Mouse (Mus musculus): ENCODE results near the gene Ube2g1. TPM values are rescaled to one million over a fixed set of nuclear protein-coding genes. Genes with fewer than 3 reads are reported as not detected.

Gene Ube2g1
- total and polyA plus RNA-seq, 3 experiments = 14.0 to 65.0 (median 53.8) TPM

DNA sequence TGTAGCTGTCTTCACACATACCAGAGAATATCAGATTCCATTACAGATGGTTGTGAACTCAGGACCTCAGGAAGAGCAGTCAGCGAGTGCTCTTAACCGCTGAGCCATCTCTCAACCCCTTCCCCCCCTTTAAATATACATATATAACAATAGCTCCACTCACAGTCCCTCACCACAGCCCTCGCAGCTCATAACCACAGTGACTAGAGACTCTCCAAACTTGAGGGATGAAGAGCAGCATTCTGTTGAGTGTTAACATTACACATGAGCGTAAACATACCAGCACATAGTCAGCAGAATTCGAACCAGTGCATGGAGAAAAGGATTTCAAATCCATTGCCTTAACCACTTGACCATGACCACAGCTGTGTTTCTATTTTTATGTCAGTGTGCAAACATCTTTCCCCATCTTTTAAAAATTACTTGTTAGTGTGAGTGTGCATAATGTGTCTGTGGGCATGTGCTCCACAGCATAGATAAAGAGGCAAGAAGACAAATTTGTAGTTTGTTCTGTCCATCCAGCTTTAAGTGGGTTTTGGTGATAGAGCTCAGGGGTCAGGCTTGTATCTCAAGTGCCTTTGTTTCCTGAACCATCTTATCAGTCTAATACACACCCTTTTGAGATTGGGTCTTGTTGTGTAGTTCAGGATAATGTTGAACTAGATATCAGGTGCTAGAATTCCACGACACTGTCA is 64.4 kb downstream of the Ube2g1 start:
- Histone ChIP-seq H3K4me1 (ENCODE audit: control insufficient read depth, insufficient read depth, low read length) (peaks cover 1% of the 10 kb centered on the region; the same call in 1 of the 2 replicates), H3K9ac (ENCODE audit: low read depth, low read length) (no peak overlapping the region), H3K27ac (no peak overlapping the region), H3K4me3 (no peak overlapping the region), H3K27me3 (ENCODE audit: control insufficient read depth, insufficient read depth, low read length) (no peaks in the 10 kb centered on the region), H3K79me2 (replicated peaks; ENCODE audit: control insufficient read depth, insufficient read depth, low read length) (no peaks in the 10 kb centered on the region; the same call in 1 of the 2 replicates), H3K36me3 (ENCODE audit: control insufficient read depth, insufficient read depth, low read length) (peaks cover 4% of the 10 kb centered on the region; the same call in 1 of the 2 replicates)
- no peak for TF ChIP-seq CTCF (IDR thresholded peaks at IDR 0.05)
- no peak for TF ChIP-seq POLR2A (IDR thresholded peaks at IDR 0.05; ENCODE audit: insufficient read depth, low read depth, low read length)
- TF ChIP-seq EP300 (IDR thresholded peaks at IDR 0.05; ENCODE audit: insufficient read depth, low read depth, low read length) = no peak
- DNase-seq = no peak
- 73% methylated on average over 6 of the region's 6 CpGs for WGBS
- intact Hi-C loops (cut with DNase I) = no loop called here

DNA sequence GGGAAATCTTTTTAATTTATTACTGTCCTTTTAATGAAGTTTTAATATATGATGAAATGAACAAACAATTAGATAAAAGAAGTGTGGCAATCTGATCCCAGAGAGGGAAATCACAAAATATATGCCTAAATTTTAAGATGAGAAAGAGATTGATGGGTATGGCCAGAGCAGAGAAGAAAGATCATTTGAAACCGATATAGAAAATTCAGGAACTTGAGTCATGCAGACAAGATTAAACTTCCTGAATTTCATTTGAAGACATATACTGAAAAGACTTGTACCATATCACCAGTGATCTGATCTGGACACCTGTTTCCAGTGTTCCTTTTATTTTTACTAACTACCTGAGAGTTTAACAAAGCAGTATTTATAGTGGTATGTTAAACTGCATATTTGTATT is 65.4 kb downstream of the Ube2g1 start:
- Histone ChIP-seq H3K79me2 (replicated peaks; ENCODE audit: control insufficient read depth, insufficient read depth, low read length) (no peaks in the 10 kb centered on the region), H3K4me3 (no peak overlapping the region), H3K27me3 (ENCODE audit: control insufficient read depth, insufficient read depth, low read length) (no peaks in the 10 kb centered on the region), H3K9ac (ENCODE audit: low read depth, low read length) (no peak overlapping the region), H3K27ac (no peak overlapping the region), H3K4me1 (ENCODE audit: control insufficient read depth, insufficient read depth, low read length) (peaks cover 1% of the 10 kb centered on the region; the same call in 1 of the 2 replicates), H3K36me3 (ENCODE audit: control insufficient read depth, insufficient read depth, low read length) (peaks cover 4% of the 10 kb centered on the region; the same call in 1 of the 2 replicates)
- TF ChIP-seq CTCF (IDR thresholded peaks at IDR 0.05) = no peak
- no peak for TF ChIP-seq POLR2A (IDR thresholded peaks at IDR 0.05; ENCODE audit: insufficient read depth, low read depth, low read length)
- TF ChIP-seq EP300 (IDR thresholded peaks at IDR 0.05; ENCODE audit: insufficient read depth, low read depth, low read length) = no peak
- WGBS = 59% methylated on average over 1 of the region's 1 CpGs
- intact Hi-C loops (cut with DNase I) = no loop called here
- DNase-seq = no peak

GRCm38 (mm10) chr11:72675280-72675679 is 68.2 kb downstream of the Ube2g1 start:
- no peak for DNase-seq
- Histone ChIP-seq H3K4me1 (ENCODE audit: control insufficient read depth, insufficient read depth, low read length) (peaks cover 1% of the 10 kb centered on the region; the same call in 1 of the 2 replicates), H3K27me3 (ENCODE audit: control insufficient read depth, insufficient read depth, low read length) (no peaks in the 10 kb centered on the region), H3K27ac (no peak overlapping the region), H3K79me2 (replicated peaks; ENCODE audit: control insufficient read depth, insufficient read depth, low read length) (no peaks in the 10 kb centered on the region), H3K4me3 (no peak overlapping the region), H3K36me3 (ENCODE audit: control insufficient read depth, insufficient read depth, low read length) (peaks cover 4% of the 10 kb centered on the region; the same call in 1 of the 2 replicates), H3K9ac (ENCODE audit: low read depth, low read length) (no peak overlapping the region)
- TF ChIP-seq EP300 (IDR thresholded peaks at IDR 0.05; ENCODE audit: insufficient read depth, low read depth, low read length) (no peak), CTCF (IDR thresholded peaks at IDR 0.05) (no peak), POLR2A (IDR thresholded peaks at IDR 0.05; ENCODE audit: insufficient read depth, low read depth, low read length) (no peak)
- intact Hi-C loops (cut with DNase I) = no loop called here
- 66% methylated on average over 2 of the region's 2 CpGs for WGBS

- no peak for DNase-seq
- Histone ChIP-seq H3K4me1 (ENCODE audit: control insufficient read depth, insufficient read depth, low read length) (no peaks in the 10 kb centered on the region), H3K9ac (ENCODE audit: low read depth, low read length) (no peak overlapping the region), H3K27ac (no peak overlapping the region), H3K79me2 (replicated peaks; ENCODE audit: control insufficient read depth, insufficient read depth, low read length) (no peaks in the 10 kb centered on the region; the same call in 1 of the 2 replicates), H3K4me3 (no peak overlapping the region), H3K36me3 (ENCODE audit: control insufficient read depth, insufficient read depth, low read length) (no peaks in the 10 kb centered on the region; the same call in 1 of the 2 replicates), H3K27me3 (ENCODE audit: control insufficient read depth, insufficient read depth, low read length) (no peaks in the 10 kb centered on the region)
- intact Hi-C loops (cut with DNase I) = no loop called here
- TF ChIP-seq CTCF (IDR thresholded peaks at IDR 0.05) = no peak
- TF ChIP-seq EP300 (IDR thresholded peaks at IDR 0.05; ENCODE audit: insufficient read depth, low read depth, low read length) = no peak
- TF ChIP-seq POLR2A (IDR thresholded peaks at IDR 0.05; ENCODE audit: insufficient read depth, low read depth, low read length) = no peak
These were observed 73.6 kb downstream of the Ube2g1 start for GRCm38 (mm10) chr11:72680726-72681125.

DNA sequence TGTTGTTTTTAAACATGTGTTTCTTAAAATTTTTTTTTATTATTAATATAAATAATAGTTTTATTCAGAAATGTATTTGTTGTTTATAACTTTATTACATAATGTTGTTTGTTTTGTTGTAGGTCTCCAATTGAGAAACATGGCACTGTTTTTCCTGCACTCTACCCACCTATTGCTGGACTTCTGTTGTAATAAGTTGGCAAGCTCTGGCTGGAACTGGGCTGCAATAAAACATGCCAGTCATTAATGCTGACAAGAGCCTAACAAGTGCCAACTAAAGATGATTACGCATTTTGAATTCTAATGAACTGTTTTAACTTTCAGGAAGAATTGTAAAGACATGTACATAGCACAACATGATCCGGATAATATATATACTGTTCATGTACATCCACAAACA is 76.3 kb downstream of the Ube2g1 start:
- H3K9ac ChIP-seq (ENCODE audit: low read depth, low read length) = no peak overlapping the region
- no peak overlapping the region for H3K27ac ChIP-seq
- no peak overlapping the region for H3K4me3 ChIP-seq
- no peaks in the 10 kb centered on the region for H3K27me3 ChIP-seq (ENCODE audit: control insufficient read depth, insufficient read depth, low read length)
- H3K79me2 ChIP-seq (replicated peaks; ENCODE audit: control insufficient read depth, insufficient read depth, low read length) = no peaks in the 10 kb centered on the region; the same call in 1 of the 2 replicates
- intact Hi-C loops (cut with DNase I) = no loop called here
- 95% methylated on average over 2 of the region's 2 CpGs for WGBS
- DNase-seq = no peak
- TF ChIP-seq EP300 (IDR thresholded peaks at IDR 0.05; ENCODE audit: insufficient read depth, low read depth, low read length) (no peak), POLR2A (IDR thresholded peaks at IDR 0.05; ENCODE audit: insufficient read depth, low read depth, low read length) (no peak), CTCF (IDR thresholded peaks at IDR 0.05) (no peak)
- no peaks in the 10 kb centered on the region for H3K4me1 ChIP-seq (ENCODE audit: control insufficient read depth, insufficient read depth, low read length)
- H3K36me3 ChIP-seq (ENCODE audit: control insufficient read depth, insufficient read depth, low read length) = no peaks in the 10 kb centered on the region; the same call in none of the 2 replicates

- H3K4me1 ChIP-seq (ENCODE audit: control insufficient read depth, insufficient read depth, low read length) = peaks cover 6% of the 10 kb centered on the region
- H3K27me3 ChIP-seq (ENCODE audit: control insufficient read depth, insufficient read depth, low read length) = no peaks in the 10 kb centered on the region
- no peak overlapping the region for H3K9ac ChIP-seq (ENCODE audit: low read depth, low read length)
- H3K79me2 ChIP-seq (replicated peaks; ENCODE audit: control insufficient read depth, insufficient read depth, low read length) = peaks cover 5% of the 10 kb centered on the region
- no peak for DNase-seq
- TF ChIP-seq POLR2A (IDR thresholded peaks at IDR 0.05; ENCODE audit: insufficient read depth, low read depth, low read length) (no peak), CTCF (IDR thresholded peaks at IDR 0.05) (no peak), EP300 (IDR thresholded peaks at IDR 0.05; ENCODE audit: insufficient read depth, low read depth, low read length) (no peak)
- peaks cover 5% of the 10 kb centered on the region for H3K36me3 ChIP-seq (ENCODE audit: control insufficient read depth, insufficient read depth, low read length)
- intact Hi-C loops (cut with DNase I) = no loop called here
- no peak overlapping the region for H3K27ac ChIP-seq
- no peak overlapping the region for H3K4me3 ChIP-seq
These were observed 79.6 kb downstream of the Ube2g1 start for GRCm38 (mm10) chr11:72686697-72687096.

All from heart, adult 2 months (tissue).